Mouse (Mus musculus): ENCODE data around the gene Atxn1. TPM values are rescaled to one million over a fixed set of nuclear protein-coding genes. Genes with fewer than 3 reads are reported as not detected.

The Atxn1 gene
- 2.3 and 2.6 TPM in 2 replicates for polyA plus RNA-seq (2015; fragmentation: Nextera tagmentation; extraction: Ambion mirVana)

DNA sequence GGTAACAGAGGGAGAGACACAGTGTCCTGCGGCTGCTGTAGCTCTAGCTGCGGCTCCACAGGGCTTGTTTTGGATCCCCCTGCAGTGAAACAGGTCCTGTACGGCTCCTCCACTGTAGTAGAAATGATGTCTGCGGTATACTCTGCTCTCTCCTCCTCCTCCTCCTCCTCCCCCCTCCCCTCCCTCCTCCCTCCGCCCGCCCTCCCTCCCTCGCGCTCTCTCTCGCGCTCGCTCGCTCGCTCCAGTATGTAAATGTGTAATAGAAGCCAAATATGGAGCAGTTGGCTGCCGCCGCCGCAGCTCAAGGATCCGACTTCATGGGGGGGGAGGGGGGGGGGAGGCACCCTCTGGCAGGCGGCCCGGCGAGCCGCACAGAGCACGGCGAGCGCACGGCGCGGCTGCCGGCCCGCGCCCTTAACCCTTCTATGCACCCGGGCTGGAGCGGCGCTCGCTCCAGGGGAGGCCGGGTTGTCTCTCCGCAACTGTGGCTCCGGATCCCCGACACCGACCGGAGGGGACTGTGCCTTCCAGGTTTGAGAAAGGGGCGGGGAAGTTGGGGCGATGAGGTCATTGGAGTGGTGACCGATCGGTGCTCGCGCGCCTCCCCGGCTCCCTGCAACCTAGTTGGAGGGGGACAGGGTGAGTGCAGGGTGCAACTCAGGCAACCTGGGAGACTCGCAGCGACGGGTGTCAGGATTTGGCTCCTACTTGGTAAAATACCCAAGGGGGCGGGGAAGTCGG, at the start of gene Atxn1:
Gene Atxn1, minus strand, starts transcription at position 156 of the 741 bp plus-strand sequence.
- no peaks in the 10 kb centered on the region for H3K36me3 ChIP-seq (replicated peaks)
- H3K4me1 ChIP-seq (replicated peaks), result peaks cover 50% of the 10 kb centered on the region
- no peaks in the 10 kb centered on the region for H3K9me3 ChIP-seq (replicated peaks)
- WGBS (ENCODE audit: insufficient replicate concordance), result under 1% methylated on average over 53 of the region's 53 CpGs
- H3K9ac ChIP-seq, result peak within 1 kb of the TSS; percentile 74
- H3K27me3 ChIP-seq, result peaks cover 19% of the 10 kb centered on the region
- ATAC-seq (ENCODE audit: insufficient read depth), result peak; percentile 79
- H3K27ac ChIP-seq (replicated peaks), result peak within 1 kb of the TSS; percentile 83
- H3K4me2 ChIP-seq, result peak within 1 kb of the TSS; percentile 97
- peak within 1 kb of the TSS; percentile 75 for H3K4me3 ChIP-seq (replicated peaks)

DNA sequence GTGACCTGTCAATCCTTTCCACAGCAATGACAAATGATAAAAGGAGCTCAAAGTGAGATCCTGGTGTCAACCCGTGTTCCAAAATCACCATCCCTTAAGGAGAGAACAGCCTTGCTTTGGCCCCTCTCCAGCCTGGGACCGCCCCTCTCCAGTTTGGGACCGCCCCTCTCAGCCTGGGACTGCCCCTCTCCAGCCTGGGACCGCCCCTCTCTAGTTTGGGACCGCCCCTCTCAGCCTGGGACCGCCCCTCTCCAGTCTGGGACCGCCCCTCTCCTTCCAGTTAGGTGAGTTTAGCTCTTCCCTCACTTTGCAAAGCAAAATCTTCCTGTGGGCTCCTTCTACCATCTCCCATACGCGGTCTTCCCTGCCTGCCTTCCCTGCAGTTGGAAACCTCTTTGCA, 46.4 kb upstream of the Atxn1 start:
- H3K9ac ChIP-seq, result no peak overlapping the region
- H3K36me3 ChIP-seq (replicated peaks), result no peaks in the 10 kb centered on the region
- H3K27me3 ChIP-seq, result peaks cover 30% of the 10 kb centered on the region
- no peak overlapping the region for H3K27ac ChIP-seq (replicated peaks)
- H3K4me2 ChIP-seq, result no peak overlapping the region
- WGBS (ENCODE audit: insufficient replicate concordance), result 28% methylated on average over 9 of the region's 9 CpGs
- no peak overlapping the region for H3K4me3 ChIP-seq (replicated peaks)
- no peaks in the 10 kb centered on the region for H3K9me3 ChIP-seq (replicated peaks)
- no peaks in the 10 kb centered on the region for H3K4me1 ChIP-seq (replicated peaks)
- ATAC-seq (ENCODE audit: insufficient read depth), result no peak

DNA sequence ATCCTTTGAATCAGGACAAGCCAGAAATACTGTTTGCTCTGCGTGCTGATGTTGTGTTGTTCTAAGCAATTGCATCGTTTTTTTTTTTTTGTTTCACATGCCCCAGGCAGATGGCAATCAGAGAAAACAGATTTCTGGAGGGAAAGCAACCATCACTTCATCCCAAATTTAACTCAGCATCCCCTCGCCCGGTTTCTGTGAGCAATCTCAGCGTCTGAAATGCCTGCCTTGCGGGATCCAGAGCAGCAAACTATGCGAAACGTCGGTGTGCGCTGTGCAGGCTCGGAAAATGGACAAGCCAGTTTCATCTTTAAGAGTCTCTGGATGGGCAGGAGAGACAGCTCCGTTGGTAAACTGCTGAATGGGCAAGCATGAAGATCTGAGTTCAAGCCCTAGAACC, 45.3 kb upstream of the Atxn1 start:
- H3K27ac ChIP-seq (replicated peaks), result no peak overlapping the region
- ATAC-seq (ENCODE audit: insufficient read depth), result no peak
- H3K4me1 ChIP-seq (replicated peaks), result no peaks in the 10 kb centered on the region
- no peak overlapping the region for H3K9ac ChIP-seq
- WGBS (ENCODE audit: insufficient replicate concordance), result 64% methylated on average over 12 of the region's 12 CpGs
- no peak overlapping the region for H3K4me2 ChIP-seq
- H3K27me3 ChIP-seq, result peaks cover 30% of the 10 kb centered on the region
- H3K9me3 ChIP-seq (replicated peaks), result no peaks in the 10 kb centered on the region
- no peaks in the 10 kb centered on the region for H3K36me3 ChIP-seq (replicated peaks)
- no peak overlapping the region for H3K4me3 ChIP-seq (replicated peaks)

DNA sequence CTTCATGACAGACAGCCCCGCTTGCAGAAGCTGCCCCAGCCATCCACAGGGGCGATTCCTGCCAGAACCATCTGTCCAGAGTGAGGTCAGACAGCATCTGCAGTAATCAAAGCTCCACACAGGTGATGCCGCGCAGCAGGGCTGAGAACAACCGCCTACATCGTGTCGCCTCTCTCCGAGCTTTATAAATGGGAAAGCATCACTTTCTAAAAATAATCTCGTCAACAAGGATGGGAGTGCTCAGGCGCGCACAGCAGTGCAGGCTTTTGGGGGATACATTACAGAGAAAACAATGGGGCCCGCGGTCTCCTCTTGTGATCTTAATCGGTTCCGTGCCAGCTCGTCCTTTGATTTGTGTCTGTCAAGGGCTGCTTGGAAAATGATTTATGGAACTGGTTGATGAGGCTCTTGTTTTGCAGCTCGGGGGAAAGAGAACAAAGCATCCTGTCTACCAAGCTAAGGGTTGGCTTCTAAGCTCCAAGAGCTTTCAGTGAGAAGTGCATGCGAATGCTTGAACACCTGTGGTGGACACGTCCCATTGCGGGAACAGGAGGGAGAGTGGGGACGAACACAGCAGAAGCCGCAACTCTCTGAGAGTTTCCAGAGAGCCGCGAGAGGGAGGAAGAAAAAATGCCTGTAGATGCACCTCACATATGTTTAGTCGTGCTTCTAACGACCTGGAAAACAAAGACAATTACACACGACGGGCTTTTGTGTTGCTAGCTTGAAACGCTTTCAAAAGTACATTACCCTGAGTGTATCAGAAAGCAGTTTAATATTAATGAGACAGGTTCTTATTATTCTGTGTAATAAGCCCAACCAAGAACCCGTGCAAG, 44.2 kb upstream of the Atxn1 start:
- Histone ChIP-seq H3K27me3 (peaks cover 30% of the 10 kb centered on the region), H3K9me3 (replicated peaks) (no peaks in the 10 kb centered on the region), H3K36me3 (replicated peaks) (no peaks in the 10 kb centered on the region), H3K4me1 (replicated peaks) (no peaks in the 10 kb centered on the region), H3K27ac (replicated peaks) (no peak overlapping the region), H3K4me3 (replicated peaks) (no peak overlapping the region), H3K4me2 (no peak overlapping the region), H3K9ac (no peak overlapping the region)
- ATAC-seq (ENCODE audit: insufficient read depth), result no peak
- 20% methylated on average over 30 of the region's 30 CpGs for WGBS (ENCODE audit: insufficient replicate concordance)

DNA sequence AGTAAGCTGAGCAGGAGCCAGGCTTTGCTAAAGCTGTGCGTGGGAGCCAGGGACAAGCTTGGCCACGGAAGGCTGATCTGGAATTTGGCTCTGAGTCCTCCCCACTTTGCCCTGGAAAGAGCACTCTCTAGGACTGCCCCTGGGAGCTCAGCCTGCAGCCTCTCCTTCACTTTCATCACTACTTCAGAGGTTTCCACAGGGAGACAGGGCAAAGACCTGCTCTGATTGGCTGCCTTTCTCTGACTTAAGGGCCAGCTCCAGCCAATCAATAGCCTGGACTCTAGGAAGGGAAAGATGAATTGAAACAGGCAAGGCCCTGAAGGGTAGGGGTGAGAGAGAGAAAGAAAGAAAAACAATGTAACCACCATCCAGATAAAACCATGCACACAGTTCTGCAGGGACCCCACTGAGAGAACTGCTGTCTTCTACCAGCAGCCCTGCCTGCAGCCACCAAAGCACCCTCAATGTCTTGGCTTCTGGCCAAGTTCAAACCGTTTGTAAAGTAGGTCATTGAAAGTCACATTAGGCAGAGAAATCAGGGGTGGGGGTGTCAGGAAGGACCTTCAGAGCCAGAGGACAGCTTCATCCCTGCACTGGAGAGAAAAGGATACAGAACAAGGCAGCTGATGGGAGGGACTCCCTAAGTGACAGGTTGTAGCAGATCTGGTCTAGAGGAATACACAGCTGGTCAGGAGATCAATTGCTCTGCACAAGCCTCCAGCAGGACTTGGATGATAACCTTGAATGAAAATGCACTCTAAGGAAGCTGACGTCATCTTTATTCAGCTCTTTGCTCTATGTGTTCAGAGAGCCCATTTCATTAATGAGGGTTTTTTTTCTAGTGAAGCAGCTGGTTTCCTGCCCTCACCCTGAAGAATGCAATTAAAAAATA, 41.6 kb upstream of the Atxn1 start:
- Histone ChIP-seq H3K4me3 (replicated peaks) (no peak overlapping the region), H3K9ac (no peak overlapping the region), H3K27me3 (peaks cover 30% of the 10 kb centered on the region), H3K36me3 (replicated peaks) (no peaks in the 10 kb centered on the region), H3K9me3 (replicated peaks) (no peaks in the 10 kb centered on the region), H3K4me2 (no peak overlapping the region), H3K4me1 (replicated peaks) (no peaks in the 10 kb centered on the region), H3K27ac (replicated peaks) (no peak overlapping the region)
- ATAC-seq (ENCODE audit: insufficient read depth), result no peak
- 23% methylated on average over 4 of the region's 4 CpGs for WGBS (ENCODE audit: insufficient replicate concordance)

DNA sequence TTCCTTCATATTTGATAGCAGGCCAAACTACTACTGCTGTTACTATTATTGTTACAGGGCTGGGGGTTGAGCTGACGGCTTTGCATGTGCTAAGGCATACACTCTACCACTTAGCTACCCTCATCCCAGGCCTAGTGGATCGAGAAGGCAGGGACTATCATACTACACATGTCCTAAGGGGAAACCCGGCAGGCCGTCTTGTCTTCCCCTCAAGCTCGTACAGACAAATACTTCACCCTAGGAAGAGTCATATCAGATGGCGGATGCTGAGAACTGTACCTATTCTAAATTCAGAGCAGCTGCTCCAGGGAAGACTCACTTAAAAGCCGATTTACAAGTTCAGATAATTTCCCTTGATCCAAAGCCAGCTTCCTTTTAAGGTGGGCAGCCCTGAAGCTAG, 40.8 kb upstream of the Atxn1 start:
- WGBS (ENCODE audit: insufficient replicate concordance), result 55% methylated on average over 7 of the region's 7 CpGs
- peaks cover 27% of the 10 kb centered on the region for H3K27me3 ChIP-seq
- H3K36me3 ChIP-seq (replicated peaks), result no peaks in the 10 kb centered on the region
- H3K27ac ChIP-seq (replicated peaks), result no peak overlapping the region
- no peak overlapping the region for H3K9ac ChIP-seq
- H3K4me1 ChIP-seq (replicated peaks), result no peaks in the 10 kb centered on the region
- no peak overlapping the region for H3K4me3 ChIP-seq (replicated peaks)
- H3K4me2 ChIP-seq, result no peak overlapping the region
- no peak for ATAC-seq (ENCODE audit: insufficient read depth)
- no peaks in the 10 kb centered on the region for H3K9me3 ChIP-seq (replicated peaks)

DNA sequence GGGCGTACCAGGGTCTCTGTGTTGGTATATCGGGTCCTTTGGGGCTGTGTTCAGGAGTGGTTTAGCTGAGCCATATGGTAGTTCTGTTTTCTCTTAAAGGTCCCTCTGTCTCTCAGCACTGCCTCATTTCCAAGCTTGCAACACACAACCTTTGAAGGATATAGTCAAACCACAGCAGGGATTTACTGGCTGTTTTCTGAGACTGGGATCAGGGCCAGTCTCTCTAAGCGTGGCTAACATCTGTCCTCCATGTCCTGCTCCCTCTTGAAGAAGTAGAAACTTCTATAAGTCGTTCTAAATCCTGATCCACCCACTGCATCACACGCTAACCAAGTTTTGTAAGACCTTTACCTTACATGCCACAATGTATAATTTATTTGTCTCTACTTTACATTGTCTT, 36.5 kb upstream of the Atxn1 start:
- Histone ChIP-seq H3K4me3 (replicated peaks) (no peak overlapping the region), H3K9me3 (replicated peaks) (no peaks in the 10 kb centered on the region), H3K9ac (no peak overlapping the region), H3K36me3 (replicated peaks) (no peaks in the 10 kb centered on the region), H3K27me3 (no peaks in the 10 kb centered on the region), H3K27ac (replicated peaks) (no peak overlapping the region), H3K4me1 (replicated peaks) (no peaks in the 10 kb centered on the region), H3K4me2 (no peak overlapping the region)
- ATAC-seq (ENCODE audit: insufficient read depth), result no peak
- 66% methylated on average over 5 of the region's 5 CpGs for WGBS (ENCODE audit: insufficient replicate concordance)

DNA sequence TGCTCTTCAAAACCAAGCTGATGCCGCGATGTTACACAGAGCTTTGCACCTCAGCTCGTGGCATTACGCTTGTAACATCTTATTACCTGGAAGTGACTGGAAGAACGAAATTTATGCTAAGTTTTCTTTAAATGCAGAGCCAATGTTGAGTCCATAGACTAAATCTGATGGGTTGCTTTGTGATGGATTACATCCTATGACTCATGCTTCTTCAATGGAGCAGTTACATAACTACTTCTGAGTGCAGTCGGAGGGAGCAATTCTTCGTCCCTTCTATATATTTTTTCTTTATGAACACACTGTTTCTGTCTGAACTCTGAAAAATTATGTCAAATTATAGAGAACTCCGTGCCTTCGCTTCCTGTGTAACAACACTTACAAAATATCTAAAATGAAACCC, 28.1 kb upstream of the Atxn1 start:
- WGBS (ENCODE audit: insufficient replicate concordance), result 69% methylated on average over 9 of the region's 9 CpGs
- H3K4me2 ChIP-seq, result no peak overlapping the region

DNA sequence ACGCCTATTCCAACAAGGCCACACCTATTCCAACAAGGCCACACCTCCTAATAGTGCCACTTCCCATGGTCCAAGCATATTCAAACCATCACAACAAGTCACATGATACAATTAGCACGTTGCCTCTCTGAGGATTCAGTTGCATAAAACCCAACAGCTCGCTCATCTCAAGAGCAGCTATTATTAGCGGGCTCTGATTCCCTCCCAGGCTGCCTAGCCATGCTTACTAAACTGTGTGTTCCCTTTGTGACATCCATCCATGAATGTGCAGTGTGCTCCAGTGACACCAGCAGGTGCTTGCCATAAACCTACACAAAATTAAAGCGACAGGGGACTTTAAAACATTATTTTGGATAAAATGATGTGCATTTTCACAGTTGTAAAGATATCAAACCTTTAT, 25.7 kb upstream of the Atxn1 start:
- Histone ChIP-seq H3K9ac (no peak overlapping the region), H3K27ac (replicated peaks) (no peak overlapping the region), H3K4me1 (replicated peaks) (no peaks in the 10 kb centered on the region), H3K4me2 (no peak overlapping the region), H3K27me3 (no peaks in the 10 kb centered on the region), H3K4me3 (replicated peaks) (no peak overlapping the region), H3K36me3 (replicated peaks) (no peaks in the 10 kb centered on the region), H3K9me3 (replicated peaks) (no peaks in the 10 kb centered on the region)
- 63% methylated on average over 5 of the region's 5 CpGs for WGBS (ENCODE audit: insufficient replicate concordance)
- ATAC-seq (ENCODE audit: insufficient read depth), result no peak

More for the DNA sequence above, 28.1 kb upstream of the Atxn1 start:
- H3K9me3 ChIP-seq (replicated peaks), result no peaks in the 10 kb centered on the region
- no peaks in the 10 kb centered on the region for H3K4me1 ChIP-seq (replicated peaks)
- no peak for ATAC-seq (ENCODE audit: insufficient read depth)
- no peak overlapping the region for H3K4me3 ChIP-seq (replicated peaks)
- H3K36me3 ChIP-seq (replicated peaks), result no peaks in the 10 kb centered on the region
- no peak overlapping the region for H3K27ac ChIP-seq (replicated peaks)
- no peak overlapping the region for H3K9ac ChIP-seq
- no peaks in the 10 kb centered on the region for H3K27me3 ChIP-seq

DNA sequence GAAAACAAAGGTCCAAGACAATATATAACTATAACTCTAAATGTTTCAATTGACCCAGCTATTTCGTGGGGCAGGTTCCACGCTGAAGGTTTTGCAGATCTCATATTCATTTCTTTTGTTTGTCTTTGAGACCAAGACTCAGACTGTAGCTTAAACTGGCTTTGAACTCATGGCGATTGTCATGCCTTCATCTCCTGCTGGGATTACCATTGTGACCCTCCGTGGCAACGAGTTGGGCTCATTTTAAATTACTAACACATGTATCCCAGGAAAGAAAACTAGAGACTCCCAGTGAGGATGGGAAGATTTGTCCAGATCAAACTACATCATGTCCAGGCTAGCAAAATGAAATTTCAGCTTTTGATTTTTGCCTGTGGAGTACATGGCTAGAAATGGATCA, 14.4 kb upstream of the Atxn1 start:
- Histone ChIP-seq H3K36me3 (replicated peaks) (no peaks in the 10 kb centered on the region), H3K27me3 (no peaks in the 10 kb centered on the region; the same call in 1 of the 2 replicates), H3K4me1 (replicated peaks) (no peaks in the 10 kb centered on the region), H3K9ac (no peak overlapping the region), H3K27ac (replicated peaks) (no peak overlapping the region), H3K4me2 (no peak overlapping the region), H3K9me3 (replicated peaks) (no peaks in the 10 kb centered on the region), H3K4me3 (replicated peaks) (no peak overlapping the region)
- no peak for ATAC-seq (ENCODE audit: insufficient read depth)
- WGBS (ENCODE audit: insufficient replicate concordance), result 53% methylated on average over 5 of the region's 5 CpGs

DNA sequence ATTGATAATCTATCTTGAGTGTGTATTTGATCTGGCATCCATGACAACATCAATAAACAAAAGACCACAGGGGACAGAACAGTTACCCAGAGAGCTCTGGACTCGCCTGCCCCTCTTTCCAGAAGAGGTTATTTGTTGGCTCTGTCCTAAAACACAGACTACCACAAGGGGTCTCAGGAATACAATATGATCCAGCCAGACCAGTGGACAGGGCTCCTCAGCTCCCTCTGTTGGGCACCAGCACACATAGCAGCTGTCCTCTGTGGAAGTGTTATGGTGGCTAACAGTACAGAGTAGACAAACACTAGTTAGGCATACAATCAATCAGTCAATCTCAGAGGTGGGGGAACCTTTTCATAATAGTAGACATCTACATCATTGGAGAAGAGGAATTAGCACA, 12.1 kb upstream of the Atxn1 start:
- Histone ChIP-seq H3K4me3 (replicated peaks) (no peak overlapping the region), H3K4me1 (replicated peaks) (no peaks in the 10 kb centered on the region), H3K4me2 (no peak overlapping the region), H3K36me3 (replicated peaks) (no peaks in the 10 kb centered on the region), H3K9ac (no peak overlapping the region), H3K27ac (replicated peaks) (no peak overlapping the region), H3K9me3 (replicated peaks) (no peaks in the 10 kb centered on the region), H3K27me3 (no peaks in the 10 kb centered on the region; the same call in 1 of the 2 replicates)
- no peak for ATAC-seq (ENCODE audit: insufficient read depth)
- 20% methylated on average over 1 of the region's 1 CpGs for WGBS (ENCODE audit: insufficient replicate concordance)
